Mouse (Mus musculus) hindbrain, postnatal 0 days (tissue): Measurements from ENCODE around the gene Egflam. TPM values are rescaled to one million over a fixed set of nuclear protein-coding genes. Genes with fewer than 3 reads are reported as not detected.

Source experiments
- ATAC-seq: fragments of 200-750 bp; cut with Nextera tagmentation; 2 replicates; pipeline ENCODE4 v1.8.0; 2017; ENCODE audit warnings: mild to moderate bottlenecking, moderate TSS enrichment, moderate library complexity
- DNase-seq: peaks from one replicate; pipeline ENCODE4 v3.0.0-alpha.2; 2015; ENCODE audit warnings: low spot score
- H3K27ac ChIP-seq: fragments of 300-500 bp; sonication (generic); 2 replicates; pipeline ENCODE4 v1.5.1; 2014; ENCODE audit warnings: mild to moderate bottlenecking
- H3K27me3 ChIP-seq: fragments of 300-500 bp; sonication (generic); 2 replicates; pipeline ENCODE4 v1.6.1; 2014; ENCODE audit warnings: low read length, mixed read lengths; ENCODE audit not compliant: insufficient read depth
- H3K36me3 ChIP-seq: fragments of 300-500 bp; sonication (generic); 2 replicates; pipeline ENCODE4 v1.6.1; 2014; ENCODE audit warnings: low read length, mixed read lengths; ENCODE audit not compliant: insufficient read depth
- H3K4me1 ChIP-seq: fragments of 300-500 bp; sonication (generic); 2 replicates; pipeline ENCODE4 v1.6.1; 2014; ENCODE audit warnings: antibody characterized with exemption, low read length, mixed read lengths; ENCODE audit not compliant: insufficient read depth
- H3K4me2 ChIP-seq: fragments of 300-500 bp; sonication (generic); 2 replicates; pipeline ENCODE4 v1.6.1; 2014; ENCODE audit warnings: low read depth, mild to moderate bottlenecking, low read length, moderate library complexity, mixed read lengths
- H3K4me3 ChIP-seq: fragments of 300-500 bp; sonication (generic); 2 replicates; pipeline ENCODE4 v1.5.1; 2014; ENCODE audit warnings: low read length
- H3K9ac ChIP-seq: fragments of 300-500 bp; sonication (generic); replicated peaks from 2 replicates; pipeline ENCODE4 v1.6.1; 2014; ENCODE audit warnings: mild to moderate bottlenecking, low read length, moderate library complexity, mixed read lengths
- H3K9me3 ChIP-seq: fragments of 300-500 bp; sonication (generic); 2 replicates; pipeline ENCODE4 v1.6.1; 2016; ENCODE audit warnings: low read length, mixed read lengths
- CTCF ChIP-seq: IDR thresholded peaks from 2 replicates; pipeline ENCODE4 v1.5.1; 2016; ENCODE audit warnings: antibody characterized with exemption, control low read depth, low read depth
- WGBS: fragments of 180-500 bp; shearing (Covaris S2); extraction: QIAGEN DNeasy Blood & Tissue Kit; methylation state at CpG from one replicate; pipeline ENCODE4 v1.1.7; 2014; 5-methylcytosine and 5-hydroxymethylcytosine counted together
- polyA plus RNA-seq: library from polyadenylated mRNA; unstranded; fragments of >200 nt; fragmentation: Nextera tagmentation; extraction: Ambion mirVana; gene quantifications from 2 replicates; pipeline ENCODE4 v1.2.1, GENCODE M21; 2015
- total RNA-seq: library from RNA; depleted of rRNA; stranded (reverse); fragments of >200 nt; gene quantifications from 2 replicates; pipeline ENCODE4 v1.2.3, GENCODE M21; 2014; rRNA removed

Gene Egflam
- total RNA-seq: 5.6 and 5.9 TPM in 2 replicates
- polyA plus RNA-seq: 7.4 and 8.5 TPM in 2 replicates

- ATAC-seq (peak; percentile 58), DNase-seq (peak; percentile 17)
- Histone ChIP-seq H3K27me3 (0 out of 2 replicates have a peak, but pooled peaks cover 3% of the 10 kb centered on the region), H3K9ac (peak within 1 kb of the TSS; percentile 51), H3K4me2 (peak within 1 kb of the TSS; percentile 100), H3K27ac (peak within 1 kb of the TSS; percentile 48), H3K9me3 (no peaks in the 10 kb centered on the region), H3K4me1 (peaks cover 5% of the 10 kb centered on the region; the same call in 1 of the 2 replicates), H3K4me3 (peak within 1 kb of the TSS; percentile 64), H3K36me3 (no peaks in the 10 kb centered on the region)
- no peak for TF ChIP-seq CTCF
- WGBS: 1% methylated on average over 61 of the region's 62 CpGs
Measured at GRCm38 (mm10) chr15:7397818-7398608, at the start of gene Egflam. Gene Egflam, minus strand, starts transcription at chr15:7398395.

GRCm38 (mm10) chr15:7443396-7444315 is 45.5 kb upstream of the Egflam start:
- WGBS: 71% methylated on average over 17 of the region's 17 CpGs
- ATAC-seq (peak; percentile 67; the same call in 1 of the 2 replicates), DNase-seq (peak; percentile 90)

GRCm38 (mm10) chr15:7442148-7443100 is 44.2 kb upstream of the Egflam start:
- ATAC-seq: no peak
- Histone ChIP-seq H3K27ac (no peak overlapping the region), H3K9ac (no peak overlapping the region), H3K9me3 (no peaks in the 10 kb centered on the region), H3K27me3 (no peaks in the 10 kb centered on the region), H3K4me1 (no peaks in the 10 kb centered on the region), H3K4me3 (no peak overlapping the region), H3K4me2 (no peak overlapping the region), H3K36me3 (no peaks in the 10 kb centered on the region)
- TF ChIP-seq CTCF: no peak
- 63% methylated on average over 16 of the region's 16 CpGs for WGBS
- DNase-seq: no peak

More at GRCm38 (mm10) chr15:7443396-7444315, 45.5 kb upstream of the Egflam start:
- Histone ChIP-seq H3K4me2 (no peak overlapping the region), H3K36me3 (no peaks in the 10 kb centered on the region), H3K4me1 (no peaks in the 10 kb centered on the region), H3K9me3 (no peaks in the 10 kb centered on the region), H3K4me3 (no peak overlapping the region), H3K27me3 (no peaks in the 10 kb centered on the region), H3K27ac (no peak overlapping the region), H3K9ac (no peak overlapping the region)
- TF ChIP-seq CTCF: peak; percentile 76

- Histone ChIP-seq H3K36me3 (no peaks in the 10 kb centered on the region), H3K27me3 (no peaks in the 10 kb centered on the region), H3K4me3 (no peak overlapping the region), H3K27ac (no peak overlapping the region), H3K9me3 (no peaks in the 10 kb centered on the region), H3K4me2 (no peak overlapping the region), H3K9ac (no peak overlapping the region), H3K4me1 (no peaks in the 10 kb centered on the region)
- DNase-seq: no peak
- no peak for ATAC-seq
- 73% methylated on average over 2 of the region's 2 CpGs for WGBS
- no peak for TF ChIP-seq CTCF
Measured at GRCm38 (mm10) chr15:7424282-7424681, 26.1 kb upstream of the Egflam start.

- no peak overlapping the region for H3K4me3 ChIP-seq
- ATAC-seq: no peak
- no peak for TF ChIP-seq CTCF
- H3K4me1 ChIP-seq: no peaks in the 10 kb centered on the region
- H3K9ac ChIP-seq: no peak overlapping the region
- H3K27ac ChIP-seq: no peak overlapping the region
- DNase-seq: no peak
- no peaks in the 10 kb centered on the region for H3K36me3 ChIP-seq
- no peak overlapping the region for H3K4me2 ChIP-seq
- no peaks in the 10 kb centered on the region for H3K9me3 ChIP-seq
- H3K27me3 ChIP-seq: 0 out of 2 replicates have a peak, but pooled peaks cover 1% of the 10 kb centered on the region
- WGBS: 80% methylated on average over 8 of the region's 8 CpGs
Measured at GRCm38 (mm10) chr15:7404521-7404920, 6.3 kb upstream of the Egflam start.
